Mouse (Mus musculus) lung, postnatal 25 days (tissue): ENCODE measurements around the gene Orc6.

Experiments
- DNase-seq: peaks from one replicate; pipeline ENCODE4 v3.0.0; 2022; ENCODE audit warnings: low spot score

The Orc6 gene

DNA sequence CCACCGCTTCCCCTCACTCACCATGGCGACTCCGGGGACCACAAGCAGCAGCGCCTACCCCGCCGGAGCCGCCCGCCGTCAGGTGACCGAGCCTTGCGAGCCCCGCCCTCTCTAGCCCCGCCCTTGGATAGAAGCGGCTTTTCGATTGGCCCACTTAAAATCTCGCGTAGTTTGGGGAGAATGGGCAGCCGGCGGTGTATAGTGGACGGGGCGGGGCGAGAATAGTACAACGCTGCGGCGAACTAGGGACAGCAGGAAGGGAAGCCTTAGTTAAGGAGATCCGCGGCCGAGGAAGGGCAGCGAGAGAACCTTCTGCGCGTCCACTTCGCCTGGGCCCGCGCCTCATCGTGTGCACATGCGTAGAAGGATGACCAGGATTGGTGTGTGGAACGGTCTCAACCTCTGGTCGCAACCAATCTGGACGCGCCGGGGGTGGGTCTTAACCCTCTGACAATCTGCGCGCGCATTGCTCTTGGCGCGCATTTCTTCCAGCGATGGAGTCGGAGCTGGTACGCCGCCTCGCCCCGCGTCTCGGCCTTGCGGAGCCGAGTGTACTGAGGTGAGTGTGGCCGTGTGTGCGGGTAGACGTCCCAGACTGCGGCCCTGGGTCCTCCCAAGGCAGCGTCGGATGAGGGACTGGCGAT, at the start of gene Orc6, which contains the start of gene Vps35:
Orc6 (plus strand) TSS at position 199 of the 644 bp plus-strand sequence.
Vps35 (minus strand) TSS at position 369 of the 644 bp plus-strand sequence.
- DNase-seq, result peak; percentile 95

GRCm38 (mm10) chr8:85286846-85287245, 12.6 kb upstream of the Orc6 start:
- no peak for DNase-seq

DNA sequence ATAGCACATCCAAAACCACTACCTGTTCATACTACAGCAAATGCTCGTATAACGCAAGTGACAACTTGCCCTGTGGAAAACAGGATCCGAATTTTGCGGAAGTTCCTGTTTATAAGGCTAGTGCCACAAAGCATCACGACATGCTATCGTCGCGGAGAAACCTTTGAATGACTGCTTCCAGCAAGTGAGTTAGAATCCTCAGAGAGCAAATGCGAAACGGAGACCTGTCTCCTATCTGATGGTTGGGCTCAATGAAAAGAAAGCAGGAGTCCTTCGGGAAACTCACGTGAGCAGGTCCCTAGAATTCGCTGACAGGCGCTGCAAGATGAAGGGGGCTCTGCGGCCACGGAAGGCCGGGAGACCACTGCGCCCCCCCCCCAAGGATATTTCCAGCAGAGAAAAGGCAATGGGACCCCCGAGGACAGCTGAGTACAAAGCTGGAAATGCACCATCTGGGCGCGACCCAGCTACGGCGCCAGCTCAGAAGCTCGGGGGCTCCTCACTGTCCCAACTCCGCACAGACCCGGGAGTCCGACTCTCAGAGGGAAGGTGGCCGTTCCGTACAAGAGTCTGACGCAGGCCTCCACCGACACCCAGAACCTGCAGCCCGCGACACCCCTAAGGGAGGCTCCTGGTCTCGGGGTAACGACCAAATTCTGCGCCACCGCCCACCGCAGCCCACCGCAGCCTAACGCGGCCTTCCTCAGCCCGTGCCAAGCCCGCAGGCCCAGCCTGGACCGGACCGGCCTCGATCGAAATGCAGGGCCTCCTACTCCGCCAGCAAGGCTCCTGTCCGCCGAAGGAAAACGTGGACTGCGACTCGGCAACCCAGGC, 615 bp upstream of the Orc6 start:
- DNase-seq, result peak; percentile 35

- DNase-seq, result no peak
Observed at GRCm38 (mm10) chr8:85301941-85302340, 2.5 kb downstream of the Orc6 start.

DNA sequence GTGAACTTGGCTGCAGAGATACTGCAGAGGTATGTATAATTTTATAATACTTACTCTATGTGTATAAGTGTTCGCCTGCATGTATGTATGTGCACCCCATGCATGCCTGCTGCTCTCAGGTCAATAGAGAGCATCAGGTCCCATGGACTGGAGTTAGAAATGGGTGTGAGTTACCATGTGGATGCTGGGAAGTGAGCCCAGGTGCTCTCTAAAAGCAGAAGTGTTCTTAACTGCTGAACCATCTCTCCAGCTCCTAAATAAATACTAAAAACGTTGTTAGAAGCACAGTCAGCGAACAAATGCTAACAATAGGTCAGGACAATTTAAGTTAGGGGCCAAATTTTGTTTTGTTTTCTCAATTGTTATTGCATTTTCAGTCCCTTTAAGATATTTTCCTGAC, 3.5 kb downstream of the Orc6 start:
- peak; percentile 66 for DNase-seq

DNA sequence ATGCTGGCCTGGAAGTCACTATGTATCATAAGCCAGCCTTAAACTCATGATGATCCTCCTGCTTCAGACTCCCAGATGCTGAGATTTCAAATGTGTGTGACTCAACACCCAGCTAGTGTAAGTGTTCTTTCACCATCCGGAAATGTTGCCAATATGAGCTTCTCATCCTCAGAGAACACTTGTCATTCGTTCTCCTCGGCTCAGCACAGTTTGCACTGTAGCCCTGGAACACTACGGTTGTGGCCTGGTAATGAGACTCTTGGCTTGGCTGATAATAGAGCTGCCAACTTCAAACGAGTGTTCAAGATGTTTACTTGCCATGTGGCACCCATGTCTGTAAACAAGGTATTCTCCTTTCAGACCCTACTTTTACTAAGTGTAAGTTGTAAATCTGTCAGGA, 4.1 kb downstream of the Orc6 start:
- peak; percentile 70 for DNase-seq

DNA sequence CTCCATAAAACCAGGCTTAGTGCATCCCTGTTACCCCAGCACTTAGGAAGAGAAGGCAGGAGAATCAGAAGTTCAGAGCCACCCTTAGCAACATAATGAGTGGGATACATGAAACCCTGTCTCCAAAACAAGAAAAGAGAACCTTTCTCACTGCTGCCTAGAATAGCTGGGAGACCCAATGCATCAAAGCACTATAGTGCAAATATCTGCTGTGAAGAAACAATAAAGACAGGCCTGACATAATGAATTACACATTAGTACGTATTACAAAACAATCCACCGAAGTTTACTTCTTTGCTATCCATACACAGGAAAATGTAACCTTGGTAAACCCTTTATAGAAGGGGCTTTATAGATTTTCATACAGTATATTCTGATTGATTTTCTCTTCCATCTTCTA, 9.1 kb downstream of the Orc6 start:
- no peak for DNase-seq

DNA sequence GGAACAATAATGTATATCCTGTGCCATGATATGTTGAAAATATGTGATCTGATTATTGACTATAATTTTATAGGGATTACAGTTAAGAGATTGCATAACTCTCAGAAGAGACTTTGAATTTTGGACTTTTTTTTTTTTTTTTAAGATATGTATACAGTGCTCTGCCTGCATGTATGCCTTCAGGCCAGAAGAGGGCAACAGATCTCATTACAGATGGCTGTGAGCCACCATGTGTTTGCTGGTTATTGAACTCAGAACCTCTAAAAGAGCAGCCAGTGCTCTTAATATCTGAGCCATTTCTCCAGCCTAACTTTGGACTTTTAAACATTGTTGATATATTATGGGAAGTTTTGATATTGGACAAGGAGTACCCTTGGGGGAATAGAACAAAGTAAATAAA, 12.3 kb downstream of the Orc6 start:
- peak; percentile 38 for DNase-seq

DNA sequence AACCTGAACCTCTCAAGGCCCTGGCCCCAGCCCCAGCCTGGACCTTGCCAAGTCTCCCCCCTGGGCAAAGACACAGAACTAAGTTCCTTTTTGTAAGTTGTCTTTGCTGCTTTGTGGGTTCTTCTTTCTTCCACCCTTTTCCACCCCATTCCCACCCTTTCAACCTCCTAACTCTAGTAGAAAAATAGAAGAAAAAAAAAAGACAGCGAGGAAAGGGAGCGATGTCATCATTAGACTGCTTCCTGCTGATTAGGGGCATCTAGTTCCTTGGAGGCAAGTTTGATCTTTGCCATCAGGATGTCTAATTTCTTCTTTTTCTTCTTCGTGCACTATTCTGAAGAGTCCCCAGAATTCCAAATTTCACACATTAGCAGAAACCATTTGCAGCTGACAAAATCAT, 13.6 kb downstream of the Orc6 start:
- no peak for DNase-seq

GRCm38 (mm10) chr8:85318534-85318933, 19.1 kb downstream of the Orc6 start:
- DNase-seq, result no peak

- no peak for DNase-seq
Observed at GRCm38 (mm10) chr8:85321981-85322380, 22.5 kb downstream of the Orc6 start.

DNA sequence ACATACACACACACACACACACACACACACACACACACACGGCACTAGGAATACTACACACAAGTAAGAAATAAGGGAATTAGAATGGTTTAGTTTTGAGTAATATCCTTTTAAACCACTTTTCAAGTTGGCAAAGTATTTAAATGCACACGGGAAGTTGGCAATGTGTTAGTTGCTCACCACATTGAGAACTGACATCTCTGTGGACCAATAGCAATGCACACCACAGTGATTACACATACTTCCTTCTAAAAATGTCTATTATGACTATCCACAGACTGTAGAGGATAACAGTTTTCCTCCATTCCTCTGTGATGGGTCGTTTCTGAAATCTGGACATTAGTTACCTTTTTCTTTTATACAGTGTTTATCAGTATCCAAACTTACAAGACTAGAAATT, 23.7 kb downstream of the Orc6 start:
- no peak for DNase-seq

- DNase-seq, result no peak
Observed at GRCm38 (mm10) chr8:85327036-85327435, 27.6 kb downstream of the Orc6 start.

DNA sequence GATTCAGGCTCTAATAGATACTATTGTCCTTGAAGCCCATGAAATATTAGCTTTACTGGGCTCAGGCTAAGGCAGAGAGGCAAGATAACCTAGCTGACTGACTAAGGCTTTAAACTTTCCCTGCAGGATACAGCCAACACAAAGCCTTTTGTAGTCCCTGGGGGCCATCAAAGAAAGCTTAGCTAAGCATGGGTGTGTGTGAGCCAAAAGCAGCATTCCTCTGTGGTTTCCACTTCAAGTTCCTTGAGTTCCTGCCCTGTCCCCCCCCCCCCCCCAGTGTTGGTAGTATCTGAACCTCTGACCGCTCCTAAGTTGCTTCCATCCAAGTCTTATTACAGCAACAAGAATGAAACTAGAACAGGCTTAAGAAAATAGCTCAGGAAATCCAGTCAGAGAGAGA, 30.1 kb downstream of the Orc6 start:
- DNase-seq, result no peak

DNA sequence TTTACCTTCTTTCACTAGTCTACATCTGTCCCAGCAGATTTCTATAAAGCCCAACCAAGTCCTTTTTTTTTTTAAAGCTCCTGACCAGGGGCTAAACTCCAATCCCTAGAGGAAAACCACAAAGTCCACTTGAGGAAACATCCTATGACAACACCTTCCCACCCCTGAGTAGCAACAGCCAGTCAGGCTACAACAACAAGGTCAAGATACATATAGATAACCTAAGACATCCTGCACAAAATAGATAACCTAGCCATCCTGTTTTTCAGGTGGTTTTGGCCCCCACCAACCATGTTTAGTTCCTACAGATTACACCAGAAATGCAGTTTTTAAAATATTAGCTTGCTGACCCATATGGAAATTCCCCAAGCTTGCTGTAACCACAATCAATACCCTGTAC, 35.7 kb downstream of the Orc6 start:
- DNase-seq, result no peak

DNA sequence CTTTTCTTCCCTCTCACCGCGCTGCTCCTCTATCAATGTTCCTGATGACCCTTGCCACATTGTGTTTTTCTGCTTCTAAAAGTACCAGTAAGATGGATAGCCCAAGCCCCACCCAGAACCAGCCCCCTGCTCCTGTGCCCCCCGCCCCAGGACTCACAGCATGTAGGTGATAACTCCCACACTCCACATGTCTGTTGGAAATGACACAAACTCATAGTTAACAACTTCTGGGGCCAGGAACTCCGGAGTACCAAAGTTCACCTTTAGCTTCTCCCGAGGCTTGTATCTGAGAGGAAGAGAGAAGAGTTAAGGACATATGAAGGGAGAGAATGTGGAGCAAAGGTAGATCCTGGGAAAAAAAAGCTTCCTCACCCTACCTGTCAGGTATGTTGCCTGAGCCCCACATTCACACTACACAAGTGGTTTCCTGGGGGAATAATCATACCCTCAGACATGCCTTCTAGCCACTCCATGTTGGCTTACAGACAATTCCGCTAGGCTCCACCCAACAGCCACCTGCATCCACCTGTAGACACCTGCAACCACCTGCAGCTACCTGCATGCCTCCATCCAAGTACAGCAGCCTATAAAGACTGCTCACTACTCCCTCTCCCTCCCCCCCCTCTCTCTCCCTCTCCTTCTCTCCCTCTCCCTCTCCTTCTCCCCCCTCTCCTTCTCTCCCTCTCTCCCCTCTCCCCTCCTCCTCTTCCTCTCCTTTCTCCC, 36.9 kb downstream of the Orc6 start:
- no peak for DNase-seq

- peak; percentile 29 for DNase-seq
Observed at GRCm38 (mm10) chr8:85337681-85338080, 38.2 kb downstream of the Orc6 start.

DNA sequence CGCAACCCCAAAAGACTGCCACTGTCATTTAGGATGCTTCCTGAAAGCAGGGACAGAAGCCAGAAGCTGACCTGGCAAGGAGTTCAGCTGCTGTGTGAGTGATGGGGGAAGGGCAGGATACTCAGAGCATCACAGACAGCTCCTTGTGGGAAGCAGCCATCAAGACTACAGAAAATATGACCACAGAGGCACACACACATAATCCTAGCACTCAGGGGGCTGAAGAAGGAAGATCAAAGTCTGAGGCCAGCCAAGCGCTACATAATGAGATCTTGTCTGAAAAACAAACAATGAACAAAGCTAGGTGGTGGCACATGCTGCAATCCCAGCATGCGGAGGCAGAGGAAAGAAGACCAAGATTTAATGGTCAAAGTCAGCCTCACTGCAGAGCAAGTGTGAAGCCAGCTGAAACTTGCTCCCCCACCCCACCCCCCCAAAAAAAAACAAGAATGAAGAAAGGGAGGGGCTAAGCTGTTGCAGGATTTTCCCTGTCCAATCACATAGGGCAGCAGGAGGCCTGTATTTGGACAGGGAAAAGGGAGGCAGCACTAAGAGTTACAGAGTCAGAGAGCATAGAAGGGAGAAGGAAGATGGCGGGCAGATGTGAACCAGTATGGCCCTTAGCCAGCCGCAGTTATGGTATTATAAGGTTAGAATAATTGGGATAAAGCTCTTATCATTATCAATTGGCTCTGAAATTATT, 40.6 kb downstream of the Orc6 start:
- DNase-seq, result no peak

GRCm38 (mm10) chr8:85353287-85353686, 53.9 kb downstream of the Orc6 start:
- no peak for DNase-seq
